Mouse (Mus musculus) neural tube, embryonic 13.5 days (tissue): ENCODE measurements around the gene Avpr2. TPM values are rescaled to one million over a fixed set of nuclear protein-coding genes. Genes with fewer than 3 reads are reported as not detected.

ENCODE experiments used
- ATAC-seq: fragments of 200-750 bp; cut with Nextera tagmentation; 2 replicates; pipeline ENCODE4 v1.8.0; 2017; ENCODE audit warnings: low read depth, mild to moderate bottlenecking, moderate TSS enrichment, moderate library complexity
- H3K27ac ChIP-seq: fragments of 300-500 bp; sonication (generic); replicated peaks from 2 replicates; pipeline ENCODE4 v1.5.1; 2015; ENCODE audit warnings: moderate library complexity, mild to moderate bottlenecking, inconsistent platforms
- H3K27me3 ChIP-seq: fragments of 300-500 bp; sonication (generic); 2 replicates; pipeline ENCODE4 v1.6.1; 2015; ENCODE audit warnings: mild to moderate bottlenecking, inconsistent platforms
- H3K36me3 ChIP-seq: fragments of 300-500 bp; sonication (generic); 2 replicates; pipeline ENCODE4 v1.6.1; 2015; ENCODE audit warnings: mild to moderate bottlenecking, inconsistent platforms
- H3K4me1 ChIP-seq: fragments of 300-500 bp; sonication (generic); replicated peaks from 2 replicates; pipeline ENCODE4 v1.6.1; 2015; ENCODE audit warnings: inconsistent platforms
- H3K4me2 ChIP-seq: fragments of 300-500 bp; sonication (generic); 2 replicates; pipeline ENCODE4 v1.6.1; 2015; ENCODE audit warnings: inconsistent platforms, mild to moderate bottlenecking, moderate library complexity
- H3K4me3 ChIP-seq: fragments of 300-500 bp; sonication (generic); 2 replicates; pipeline ENCODE4 v1.5.1; 2015; ENCODE audit warnings: mild to moderate bottlenecking, inconsistent platforms
- H3K9ac ChIP-seq: fragments of 300-500 bp; sonication (generic); 2 replicates; pipeline ENCODE4 v1.6.1; 2015; ENCODE audit warnings: moderate library complexity, mild to moderate bottlenecking, inconsistent platforms
- H3K9me3 ChIP-seq: fragments of 300-500 bp; sonication (generic); 2 replicates; pipeline ENCODE4 v1.6.1; 2016; ENCODE audit warnings: inconsistent platforms
- WGBS: fragments of 180-500 bp; shearing (Covaris S2); methylation state at CpG from one replicate; pipeline ENCODE4 v1.1.7; 2015; 5-methylcytosine and 5-hydroxymethylcytosine counted together
- polyA plus RNA-seq: library from polyadenylated mRNA; unstranded; fragments of >200 nt; fragmentation: Nextera tagmentation; extraction: Ambion mirVana; gene quantifications from 2 replicates; pipeline ENCODE4 v1.2.1, GENCODE M21; 2015

The Avpr2 gene
- polyA plus RNA-seq, 1 experiment from 2014 or later: 0.15 TPM

DNA sequence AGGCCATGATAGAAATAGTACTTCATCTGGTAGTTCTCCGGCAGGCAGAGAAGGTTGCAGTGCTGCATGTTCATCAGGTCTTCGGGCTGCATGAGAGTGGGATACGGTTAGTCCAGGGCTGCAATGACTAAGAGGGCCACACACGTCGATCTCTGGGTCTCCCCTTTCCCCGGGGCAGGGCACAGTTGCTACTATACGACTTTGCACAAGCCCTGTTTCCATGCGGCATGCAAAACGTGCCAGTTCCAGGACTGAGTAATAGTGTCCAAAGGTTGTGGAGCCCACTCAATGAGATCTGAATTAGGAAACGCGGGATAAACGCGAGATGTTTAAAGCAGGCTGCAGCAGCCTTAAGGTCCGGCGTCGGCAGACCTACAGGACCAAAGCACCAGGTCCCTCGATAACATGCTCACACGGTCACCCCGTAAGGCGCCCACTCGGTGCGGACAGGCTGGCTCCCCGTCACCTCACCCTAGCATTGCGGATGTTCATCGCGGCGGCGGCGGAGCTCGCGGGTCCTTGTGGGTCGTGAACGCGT, 29.5 kb downstream of the Avpr2 start:
- peak; percentile 26 for ATAC-seq
- Histone ChIP-seq H3K4me1 (peaks cover 8% of the 10 kb centered on the region), H3K27me3 (no peaks in the 10 kb centered on the region), H3K4me2 (peak overlapping the region; percentile 74), H3K36me3 (peaks cover 9% of the 10 kb centered on the region; the same call in 1 of the 2 replicates), H3K27ac (peak overlapping the region; percentile 83), H3K9ac (peak overlapping the region; percentile 76), H3K4me3 (peak overlapping the region; percentile 56), H3K9me3 (no peaks in the 10 kb centered on the region)
- 16% methylated on average over 34 of the region's 34 CpGs for WGBS

- Histone ChIP-seq H3K27ac (peak within 1 kb of the TSS; percentile 83), H3K4me2 (peak within 1 kb of the TSS; percentile 74), H3K36me3 (peaks cover 8% of the 10 kb centered on the region; the same call in 1 of the 2 replicates), H3K4me3 (peak within 1 kb of the TSS; percentile 56), H3K4me1 (peaks cover 8% of the 10 kb centered on the region), H3K27me3 (no peaks in the 10 kb centered on the region), H3K9me3 (no peaks in the 10 kb centered on the region), H3K9ac (peak within 1 kb of the TSS; percentile 76)
- ATAC-seq: peak; percentile 99
- WGBS: 18% methylated on average over 43 of the region's 43 CpGs
Measured at GRCm38 (mm10) chrX:73921823-73922549, 30.1 kb downstream of the Avpr2 start, which contains the start of the genes Arhgap4 and Naa10. Gene Arhgap4, minus strand, starts transcription at chrX:73921870. Gene Naa10, minus strand, starts transcription at chrX:73921944.

GRCm38 (mm10) chrX:73922550-73922882, 30.6 kb downstream of the Avpr2 start:
- Histone ChIP-seq H3K4me3 (peak overlapping the region; percentile 56), H3K27ac (peak overlapping the region; percentile 83), H3K36me3 (peaks cover 3% of the 10 kb centered on the region; the same call in 1 of the 2 replicates), H3K9me3 (no peaks in the 10 kb centered on the region), H3K9ac (peak overlapping the region; percentile 70), H3K27me3 (no peaks in the 10 kb centered on the region), H3K4me1 (peaks cover 8% of the 10 kb centered on the region), H3K4me2 (peak overlapping the region; percentile 74)
- 79% methylated on average over 8 of the region's 8 CpGs for WGBS
- ATAC-seq: peak; percentile 9; the same call in 1 of the 2 replicates

DNA sequence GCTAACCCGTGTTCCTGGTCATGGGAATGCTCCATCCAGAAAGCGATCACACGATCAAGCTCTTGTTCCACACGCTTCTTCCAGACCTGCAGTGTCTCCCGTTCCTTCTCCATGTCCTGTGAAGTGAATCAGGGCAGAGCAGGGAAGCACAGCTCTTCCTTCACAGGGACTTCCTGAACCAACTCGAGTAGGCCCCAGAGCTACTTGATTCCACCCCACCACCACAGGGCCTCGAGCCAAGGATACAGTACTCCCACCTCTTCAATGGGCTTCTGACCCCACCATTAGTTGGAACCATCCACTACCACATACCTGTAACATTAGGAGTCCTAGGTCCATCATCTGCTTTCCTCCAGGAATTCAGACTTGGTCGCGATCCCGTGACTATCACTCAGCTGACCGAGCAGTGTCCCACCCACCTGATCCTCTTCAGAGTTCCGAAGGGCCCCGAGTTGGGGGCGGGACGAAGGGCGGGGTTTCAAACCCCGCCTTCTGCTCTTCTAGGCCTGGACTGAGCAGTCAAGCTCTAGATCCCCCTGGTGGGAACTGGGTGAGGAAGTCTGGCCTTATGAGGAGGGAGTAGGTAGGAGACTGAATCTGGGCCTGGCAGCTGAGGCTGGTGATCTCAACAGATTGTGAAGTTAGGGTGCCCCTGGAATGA, 38.6 kb downstream of the Avpr2 start, which contains the start of gene Renbp:
TSS of gene Renbp (minus strand) at position 449 of the 661 bp plus-strand sequence.
- ATAC-seq: 0 out of 2 replicates have a peak, but pooled peaks have one; percentile 47
- Histone ChIP-seq H3K4me2 (0 out of 2 replicates have a peak within 1 kb of the TSS, but pooled peaks have one; percentile 16), H3K4me1 (no peaks in the 10 kb centered on the region), H3K4me3 (peak within 1 kb of the TSS; percentile 13), H3K9me3 (no peaks in the 10 kb centered on the region), H3K9ac (no peak within 1 kb of the TSS), H3K27ac (no peak within 1 kb of the TSS), H3K27me3 (no peaks in the 10 kb centered on the region), H3K36me3 (no peaks in the 10 kb centered on the region)
- WGBS: 43% methylated on average over 17 of the region's 17 CpGs

GRCm38 (mm10) chrX:73931871-73932270, 40.0 kb downstream of the Avpr2 start:
- H3K27ac ChIP-seq: no peak overlapping the region
- H3K27me3 ChIP-seq: no peaks in the 10 kb centered on the region
- WGBS: 71% methylated on average over 2 of the region's 2 CpGs
- H3K36me3 ChIP-seq: no peaks in the 10 kb centered on the region
- H3K4me3 ChIP-seq: no peak overlapping the region
- no peaks in the 10 kb centered on the region for H3K9me3 ChIP-seq
- no peaks in the 10 kb centered on the region for H3K4me1 ChIP-seq
- H3K9ac ChIP-seq: no peak overlapping the region
- no peak for ATAC-seq
- no peak overlapping the region for H3K4me2 ChIP-seq

DNA sequence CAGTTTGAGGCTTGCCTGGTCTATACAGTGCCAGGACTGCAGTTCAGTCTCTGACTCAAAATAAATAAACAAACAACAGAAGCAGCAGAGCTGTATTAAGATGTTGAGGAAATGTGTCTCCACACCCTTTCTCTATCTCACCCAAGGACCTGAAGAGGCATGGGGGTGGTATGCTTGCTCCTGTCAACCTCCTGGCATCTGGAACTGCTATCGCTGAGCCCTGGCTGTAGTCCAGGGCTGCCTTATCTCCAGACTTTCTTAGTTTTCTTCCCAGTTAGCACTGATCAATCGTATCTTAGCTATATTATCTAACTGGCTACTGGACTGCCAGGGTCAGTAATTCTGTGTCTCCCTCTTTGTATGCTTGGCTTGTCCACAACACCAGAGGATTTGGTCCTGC, 50.0 kb downstream of the Avpr2 start:
- H3K4me1 ChIP-seq: no peaks in the 10 kb centered on the region
- ATAC-seq: no peak
- H3K9me3 ChIP-seq: no peaks in the 10 kb centered on the region
- no peaks in the 10 kb centered on the region for H3K27me3 ChIP-seq
- peaks cover 56% of the 10 kb centered on the region for H3K36me3 ChIP-seq
- no peak overlapping the region for H3K4me2 ChIP-seq
- H3K4me3 ChIP-seq: no peak overlapping the region
- WGBS: 87% methylated on average over 2 of the region's 2 CpGs
- no peak overlapping the region for H3K27ac ChIP-seq
- H3K9ac ChIP-seq: no peak overlapping the region

DNA sequence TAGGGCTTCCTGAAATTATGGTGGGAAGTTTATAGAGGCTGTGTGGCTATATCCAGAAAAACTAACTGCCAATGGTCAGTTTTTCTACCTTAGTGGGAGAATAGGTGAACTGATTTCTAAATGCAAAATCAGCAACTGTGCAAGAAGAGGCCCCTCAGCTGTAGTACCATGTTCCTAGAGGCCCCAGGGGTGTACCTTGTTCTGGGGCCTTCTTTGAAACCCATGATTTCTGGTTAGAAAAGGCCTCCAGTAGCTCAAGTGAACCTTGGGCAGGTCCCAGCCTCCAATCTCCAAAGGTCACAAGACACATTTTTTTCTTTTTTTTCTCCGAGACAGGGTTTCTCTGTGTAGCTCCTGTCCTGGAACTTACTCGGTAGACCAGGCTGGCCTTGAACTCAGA, 50.4 kb downstream of the Avpr2 start:
- WGBS: 85% methylated on average over 2 of the region's 2 CpGs
- ATAC-seq: no peak
- H3K9me3 ChIP-seq: no peaks in the 10 kb centered on the region

More for the DNA sequence above, 50.4 kb downstream of the Avpr2 start:
- peaks cover 60% of the 10 kb centered on the region for H3K36me3 ChIP-seq
- H3K4me1 ChIP-seq: no peaks in the 10 kb centered on the region
- H3K4me2 ChIP-seq: no peak overlapping the region
- no peak overlapping the region for H3K27ac ChIP-seq
- no peak overlapping the region for H3K4me3 ChIP-seq
- no peak overlapping the region for H3K9ac ChIP-seq
- H3K27me3 ChIP-seq: no peaks in the 10 kb centered on the region

Other genes starting within 250 kb of the Avpr2 start
- 86.2 and 94.4 TPM in 2 replicates for gene Pnck, start 232.0 kb upstream of the Avpr2 start, polyA plus RNA-seq
- gene Slc6a8, start 219.0 kb upstream of the Avpr2 start, polyA plus RNA-seq: 7.7 and 7.8 TPM in 2 replicates
- gene Bcap31, start 175.9 kb upstream of the Avpr2 start, polyA plus RNA-seq: 147 and 150 TPM in 2 replicates
- 10.3 and 11.1 TPM in 2 replicates for gene Abcd1, start 175.5 kb upstream of the Avpr2 start, polyA plus RNA-seq
- gene Plxnb3, start 135.0 kb upstream of the Avpr2 start, polyA plus RNA-seq: 0.50 and 0.73 TPM in 2 replicates
- 2.6 and 5.1 TPM in 2 replicates for gene Srpk3, start 117.7 kb upstream of the Avpr2 start, polyA plus RNA-seq
- gene Idh3g, start 105.2 kb upstream of the Avpr2 start, polyA plus RNA-seq: 226 and 232 TPM in 2 replicates
- 144 and 160 TPM in 2 replicates for gene Ssr4, start 105.1 kb upstream of the Avpr2 start, polyA plus RNA-seq
- 2.6 and 3.2 TPM in 2 replicates for gene Pdzd4, start 67.1 kb upstream of the Avpr2 start, polyA plus RNA-seq
- 97.6 and 98.7 TPM in 2 replicates for gene L1cam, start 4.0 kb downstream of the Avpr2 start, polyA plus RNA-seq
- 2.8 and 3.2 TPM in 2 replicates for gene Arhgap4, start 29.8 kb downstream of the Avpr2 start, polyA plus RNA-seq
- gene Naa10, start 29.8 kb downstream of the Avpr2 start, polyA plus RNA-seq: 97.3 and 112 TPM in 2 replicates
- gene Renbp, start 38.7 kb downstream of the Avpr2 start, polyA plus RNA-seq: 13.2 and 14.3 TPM in 2 replicates
- 44.4 and 48.9 TPM in 2 replicates for gene Hcfc1, start 74.3 kb downstream of the Avpr2 start, polyA plus RNA-seq
- gene Irak1, start 131.8 kb downstream of the Avpr2 start, polyA plus RNA-seq: 39.9 and 45.4 TPM in 2 replicates
- not detected in 2 replicates for gene Opn1mw, start 235.4 kb downstream of the Avpr2 start, polyA plus RNA-seq
- gene Mecp2, start 243.3 kb downstream of the Avpr2 start, polyA plus RNA-seq: 12.9 and 15.4 TPM in 2 replicates